Mouse (Mus musculus) thymus, postnatal 4 days (tissue): ENCODE data around the gene Myl3.

Source experiments
- DNase-seq: peaks from one replicate; pipeline ENCODE4 v3.0.0; 2021

Gene Myl3

GRCm38 (mm10) chr9:110731859-110732258 lies 9.8 kb upstream of the Myl3 start:
- no peak for DNase-seq

DNA sequence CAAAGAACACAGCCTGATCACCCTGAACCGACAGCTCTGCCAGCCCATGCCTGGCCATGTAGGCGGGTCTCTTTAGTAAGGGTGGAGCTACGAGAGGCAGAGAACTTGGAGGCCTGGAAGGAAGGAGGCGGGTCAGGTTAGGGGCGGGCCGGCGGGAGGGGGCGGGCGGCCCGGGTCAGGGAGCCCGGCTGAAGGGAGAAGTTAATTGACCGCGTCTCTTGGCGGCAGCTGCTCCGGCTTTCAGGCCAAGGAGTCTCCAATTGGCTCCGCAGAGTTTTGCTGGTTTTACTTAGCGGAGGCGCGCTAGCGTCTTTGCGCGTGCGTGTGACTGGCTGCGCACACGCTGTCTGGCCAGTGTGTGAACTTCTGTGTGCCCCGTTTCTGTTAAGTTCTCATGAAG lies 9.0 kb upstream of the Myl3 start:
- peak; percentile 63 for DNase-seq

GRCm38 (mm10) chr9:110733102-110733501 lies 8.6 kb upstream of the Myl3 start:
- no peak for DNase-seq

- DNase-seq: peak; percentile 54
Observed at GRCm38 (mm10) chr9:110734154-110734553, 7.5 kb upstream of the Myl3 start.

DNA sequence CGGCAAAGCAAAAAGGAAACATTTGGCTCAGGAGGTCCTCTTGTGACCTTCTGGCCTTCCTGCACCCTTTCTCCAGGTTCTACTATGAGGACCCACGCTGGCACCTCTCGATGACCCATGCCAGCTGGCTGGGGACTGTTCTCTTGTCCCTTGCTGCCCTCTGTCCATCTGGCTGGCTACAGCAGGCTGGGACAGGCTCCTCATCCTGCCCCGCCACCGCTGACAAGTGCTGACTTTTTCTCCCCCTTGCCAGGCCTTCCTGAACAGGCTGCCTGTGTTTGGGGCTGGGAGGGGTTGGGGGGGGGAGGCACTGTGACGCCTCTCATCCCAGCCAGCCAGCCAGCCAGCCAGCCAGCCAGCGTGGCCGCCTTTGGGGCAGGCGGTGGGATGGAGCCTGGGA lies 5.3 kb upstream of the Myl3 start:
- no peak for DNase-seq

GRCm38 (mm10) chr9:110738054-110738453 lies 3.6 kb upstream of the Myl3 start:
- no peak for DNase-seq

DNA sequence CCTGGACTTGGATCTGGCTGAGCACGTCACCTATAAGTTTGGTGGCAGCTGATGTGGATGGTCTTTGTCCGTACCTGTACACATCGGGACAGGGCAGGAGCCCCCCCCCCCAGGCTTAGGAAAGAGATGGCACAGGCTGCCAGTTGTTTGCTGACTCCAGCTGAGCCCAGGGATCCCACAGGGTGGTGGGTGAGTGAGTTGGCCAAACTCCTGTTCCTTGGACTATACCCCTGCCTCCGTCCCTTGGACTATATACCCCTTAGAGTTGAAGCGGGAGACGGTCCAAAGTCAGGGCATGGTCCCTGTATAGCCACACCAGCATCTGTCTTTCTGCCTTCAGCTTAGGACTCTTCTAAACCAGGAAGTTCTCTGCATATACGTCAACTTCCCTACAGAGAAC lies 1.7 kb upstream of the Myl3 start:
- DNase-seq: no peak

- peak; percentile 45 for DNase-seq
Observed at GRCm38 (mm10) chr9:110742295-110742950, 762 bp downstream of the Myl3 start.

DNA sequence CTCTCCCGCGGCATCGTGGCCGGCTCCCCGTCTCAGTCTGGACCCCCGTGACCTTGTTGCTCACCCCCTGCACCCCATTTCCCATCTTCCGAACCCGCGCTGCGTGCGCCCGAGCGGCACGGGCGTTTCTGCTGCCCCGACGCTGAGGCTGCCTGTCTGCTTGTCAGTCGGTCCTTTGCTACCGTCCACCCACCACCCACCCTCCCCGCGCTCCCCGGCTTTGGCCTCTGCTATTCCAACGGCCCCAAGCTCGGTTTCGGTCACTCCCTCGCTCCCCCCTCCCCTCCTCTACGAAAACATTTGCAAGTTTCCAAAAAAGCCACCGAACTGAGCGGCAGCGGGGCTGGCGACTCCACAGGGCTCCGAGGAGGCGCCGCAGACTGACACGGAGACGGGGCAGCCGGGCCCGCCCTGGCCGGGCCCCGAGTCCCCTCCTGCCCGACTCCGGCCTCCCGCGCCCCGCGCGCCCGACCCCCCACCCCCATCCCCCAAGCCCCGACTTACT lies 1.3 kb downstream of the Myl3 start:
- DNase-seq: peak; percentile 39

- peak; percentile 59 for DNase-seq
Observed at GRCm38 (mm10) chr9:110743456-110744323, 2.0 kb downstream of the Myl3 start.

DNA sequence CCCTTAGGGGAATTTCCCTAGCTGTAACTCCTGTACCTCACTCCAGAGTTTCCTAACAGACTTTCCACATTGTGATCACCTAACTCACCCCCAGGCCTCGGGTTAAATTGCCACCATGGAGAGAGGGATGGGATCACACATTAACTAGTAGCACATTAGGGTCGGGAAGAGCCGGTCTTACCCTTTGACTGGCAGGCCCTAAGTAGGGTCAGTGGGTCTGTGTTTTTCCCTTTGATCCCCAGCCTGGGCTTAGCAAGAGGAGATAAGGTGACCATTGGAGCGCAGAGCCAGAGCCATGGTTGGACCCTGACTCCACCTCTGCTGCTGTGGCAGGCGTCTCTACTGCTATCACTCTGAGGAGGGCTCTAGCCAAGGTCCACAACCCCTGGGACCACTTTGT lies 4.1 kb downstream of the Myl3 start:
- no peak for DNase-seq

DNA sequence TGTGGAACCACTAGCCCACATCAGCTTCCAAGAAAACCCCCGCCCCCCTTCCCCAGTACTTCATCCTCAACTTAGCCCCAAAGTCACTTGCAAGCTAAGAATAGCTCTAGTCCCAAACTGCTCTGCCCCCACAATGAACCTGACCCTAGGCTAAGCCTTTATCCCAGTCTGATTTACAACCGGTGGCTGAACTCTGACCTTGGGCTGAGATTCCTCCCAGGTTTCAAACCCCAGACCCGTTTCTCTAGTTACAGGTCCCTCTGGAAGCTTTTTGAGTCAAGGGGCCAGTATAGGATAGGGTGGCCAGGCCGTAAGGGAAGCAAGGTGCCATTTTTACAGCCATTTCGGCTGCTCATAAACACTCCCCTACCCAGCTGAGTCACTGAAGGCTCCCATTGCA lies 4.6 kb downstream of the Myl3 start:
- DNase-seq: no peak

GRCm38 (mm10) chr9:110746961-110747360 lies 5.3 kb downstream of the Myl3 start, which contains the start of gene Pth1r:
Gene Pth1r (minus strand): TSS chr9:110747145.
- DNase-seq: no peak

GRCm38 (mm10) chr9:110748451-110748850 lies 6.8 kb downstream of the Myl3 start:
- no peak for DNase-seq

- DNase-seq: no peak
Observed at GRCm38 (mm10) chr9:110750404-110751187, 8.9 kb downstream of the Myl3 start.

DNA sequence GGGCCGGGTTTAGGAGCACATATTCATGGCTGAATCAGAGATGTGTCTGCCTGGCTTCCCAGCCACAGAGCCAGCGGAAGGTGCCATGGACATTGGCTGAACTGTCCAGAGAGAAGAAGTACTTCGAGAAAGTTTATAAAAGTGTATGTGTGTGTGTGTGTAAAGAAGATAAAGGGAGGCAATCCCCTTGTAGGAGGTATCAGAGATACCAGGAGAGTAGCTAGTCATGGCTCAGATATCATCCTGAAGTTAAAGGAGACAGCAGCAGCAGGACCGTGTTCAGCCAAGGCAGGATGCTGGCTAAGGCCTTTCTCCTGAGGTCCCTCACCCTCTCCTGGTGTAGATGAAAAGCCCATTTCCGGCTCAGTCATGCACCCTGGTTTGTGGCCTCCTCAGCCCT lies 9.8 kb downstream of the Myl3 start:
- no peak for DNase-seq

- no peak for DNase-seq
Observed at GRCm38 (mm10) chr9:110752917-110753435, 11.3 kb downstream of the Myl3 start.

GRCm38 (mm10) chr9:110753773-110754172 lies 12.1 kb downstream of the Myl3 start:
- DNase-seq: no peak

DNA sequence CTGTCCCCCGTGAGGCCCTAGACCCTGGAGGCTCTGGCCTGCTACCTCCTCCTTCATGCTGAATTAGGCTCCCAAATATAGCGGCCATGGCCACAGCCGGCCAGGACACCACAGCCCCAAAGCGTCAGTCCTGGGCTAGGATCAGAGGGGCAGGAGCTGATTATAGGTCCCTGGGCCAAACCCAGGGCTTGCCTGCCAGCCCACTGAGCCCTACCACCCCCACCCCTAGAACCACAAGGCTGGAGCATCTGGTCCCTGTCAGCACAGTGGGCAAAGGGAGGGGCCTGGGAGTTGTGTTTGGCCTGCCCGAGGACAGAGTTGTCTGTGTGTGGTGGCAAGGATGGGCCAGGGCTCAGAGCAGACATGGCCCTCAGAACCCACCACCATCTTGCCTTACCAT lies 16.2 kb downstream of the Myl3 start:
- no peak for DNase-seq

DNA sequence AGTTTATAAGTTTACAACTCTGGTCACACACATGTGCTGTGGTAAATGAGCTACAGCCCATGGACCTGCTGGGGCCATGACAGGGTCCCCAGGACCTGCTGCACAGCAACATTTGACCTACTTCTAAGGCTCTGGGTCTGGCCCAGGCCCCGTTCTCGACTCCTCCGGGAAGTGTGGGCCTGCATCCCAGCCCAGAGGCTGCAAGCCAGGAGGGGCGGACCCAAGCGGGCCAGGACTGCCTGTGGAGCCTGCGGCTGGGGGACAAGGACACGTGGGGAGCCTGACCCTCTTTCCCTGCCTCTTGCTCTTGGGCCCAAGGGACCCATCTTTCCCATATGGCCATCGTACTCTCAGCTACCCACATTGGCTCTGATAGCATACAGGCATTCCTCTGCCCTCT lies 16.9 kb downstream of the Myl3 start:
- no peak for DNase-seq

- DNase-seq: peak; percentile 70
Observed at GRCm38 (mm10) chr9:110759265-110759664, 17.6 kb downstream of the Myl3 start.

DNA sequence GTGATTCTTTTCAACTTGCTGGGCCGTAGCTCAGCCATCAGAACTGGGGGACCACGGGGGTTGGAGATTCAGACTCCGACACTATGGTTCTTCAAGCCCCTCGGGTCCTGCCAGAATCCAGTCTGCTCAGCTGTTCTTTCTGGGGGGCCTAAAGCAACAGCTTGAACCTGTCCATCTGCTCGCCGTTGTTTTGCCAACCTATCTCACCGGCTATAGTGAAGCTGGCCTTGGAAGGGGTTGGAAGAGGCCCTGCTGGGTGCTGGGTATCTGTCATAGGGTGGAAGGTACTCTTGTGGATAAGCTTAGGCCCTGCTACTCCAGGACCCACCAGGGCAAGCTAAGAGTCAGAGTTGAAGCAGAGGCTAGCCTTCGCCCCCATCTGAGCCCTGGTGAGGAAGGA lies 19.2 kb downstream of the Myl3 start:
- DNase-seq: no peak

DNA sequence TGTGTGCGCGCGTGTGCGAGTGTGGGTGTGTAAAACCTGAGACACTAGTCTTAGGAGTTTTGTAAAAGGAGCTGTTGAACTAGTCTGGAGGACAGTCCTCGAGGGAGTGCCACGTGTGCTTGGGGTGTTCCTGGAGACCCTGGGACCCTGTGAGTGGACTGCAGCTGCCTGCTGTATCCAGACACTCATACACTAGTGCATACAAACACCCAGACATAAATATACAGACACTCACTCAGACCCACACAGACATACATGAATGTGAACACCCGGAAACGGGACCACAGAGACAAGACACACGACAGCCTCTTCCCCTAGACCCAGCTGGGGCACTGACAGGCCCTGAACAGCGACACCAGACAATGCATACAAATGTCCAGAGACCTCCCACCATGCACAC lies 21.1 kb downstream of the Myl3 start:
- no peak for DNase-seq
